Mouse (Mus musculus) adrenal gland, postnatal 36 days (tissue): ENCODE measurements around the gene Sult1a1. TPM values are rescaled to one million over a fixed set of nuclear protein-coding genes. Genes with fewer than 3 reads are reported as not detected.

ENCODE experiments used
- DNase-seq, 2 experiments: peaks; one replicate each; pipeline ENCODE4 v3.0.0; 2021; ENCODE audit warnings: mixed read lengths in 1 of 2
- total RNA-seq, 2 experiments: library from RNA; stranded (reverse); gene quantifications; 2 replicates each; pipeline ENCODE4 v1.2.3; 2021

Gene Sult1a1
- total RNA-seq, 2 experiments from 2014 or later = 34.1 to 52.7 TPM

GRCm38 (mm10) chr7:126623381-126623780 is 52.9 kb downstream of the Sult1a1 start:
- no peak for DNase-seq

Other genes starting within 250 kb of the Sult1a1 start
- 10 to 100 TPM; 48.4 to 72.8 TPM for gene Rabep2, start 247.7 kb downstream of the Sult1a1 start, total RNA-seq
- gene Atp2a1, start 213.3 kb downstream of the Sult1a1 start, total RNA-seq = under 1 TPM in 1 of 2 experiments, not detected in 1; 0.33 TPM
- gene Sh2b1, start 201.0 kb downstream of the Sult1a1 start, total RNA-seq = 10 to 100 TPM; 55.3 to 59.5 TPM
- gene Tufm, start 189.1 kb downstream of the Sult1a1 start, total RNA-seq = 100 to 1,000 TPM; 219 to 221 TPM
- gene Atxn2l, start 173.0 kb downstream of the Sult1a1 start, total RNA-seq = 100 to 1,000 TPM in 1 of 2 experiments, 10 to 100 TPM in 1; 82.9 to 112 TPM
- gene Eif3c, start 110.0 kb downstream of the Sult1a1 start, total RNA-seq = 100 to 1,000 TPM; 243 to 301 TPM
- gene Apobr, start 91.5 kb downstream of the Sult1a1 start, total RNA-seq = 1 to 10 TPM; 1.5 TPM
- 10 to 100 TPM; 34.8 to 40.0 TPM for gene Cln3, start 90.6 kb downstream of the Sult1a1 start, total RNA-seq
- gene Il27, start 81.5 kb downstream of the Sult1a1 start, total RNA-seq = not detected
- gene Nupr1, start 45.6 kb downstream of the Sult1a1 start, total RNA-seq = 10 to 100 TPM; 20.8 to 27.0 TPM
- 10 to 100 TPM; 39.0 to 41.7 TPM for gene Sgf29, start 27.1 kb downstream of the Sult1a1 start, total RNA-seq
- 10 to 100 TPM; 94.8 to 98.1 TPM for gene Bola2, start 19.0 kb upstream of the Sult1a1 start, total RNA-seq
- 10 to 100 TPM in 1 of 2 experiments, 1 to 10 TPM in 1; 8.7 to 14.8 TPM for gene Slx1b, start 19.4 kb upstream of the Sult1a1 start, total RNA-seq
- gene Coro1a, start 31.4 kb upstream of the Sult1a1 start, total RNA-seq = 10 to 100 TPM; 10.1 to 11.6 TPM
- 100 to 1,000 TPM; 129 to 150 TPM for gene Mapk3, start 83.2 kb upstream of the Sult1a1 start, total RNA-seq
- 1 to 10 TPM; 1.3 to 4.7 TPM for gene Gdpd3, start 89.9 kb upstream of the Sult1a1 start, total RNA-seq
- gene Ypel3, start 100.5 kb upstream of the Sult1a1 start, total RNA-seq = 100 to 1,000 TPM in 1 of 2 experiments, 10 to 100 TPM in 1; 88.9 to 157 TPM
- gene Tbx6, start 105.1 kb upstream of the Sult1a1 start, total RNA-seq = under 1 TPM; 0.46 to 0.70 TPM
- 10 to 100 TPM; 81.0 to 86.5 TPM for gene Ppp4c, start 116.1 kb upstream of the Sult1a1 start, total RNA-seq
- gene Fam57b, start 121.2 kb upstream of the Sult1a1 start, total RNA-seq = 10 to 100 TPM; 15.3 to 21.2 TPM
- gene 4930451I11Rik, start 155.2 kb upstream of the Sult1a1 start, total RNA-seq = not detected
- gene Doc2a, start 171.0 kb upstream of the Sult1a1 start, total RNA-seq = under 1 TPM; 0.43 to 0.50 TPM
- 10 to 100 TPM; 14.5 to 16.0 TPM for gene Hirip3, start 185.5 kb upstream of the Sult1a1 start, total RNA-seq
- 10 to 100 TPM; 39.7 to 45.0 TPM for gene Ino80e, start 185.9 kb upstream of the Sult1a1 start, total RNA-seq
- 10 to 100 TPM; 54.9 to 81.3 TPM for gene Taok2, start 208.3 kb upstream of the Sult1a1 start, total RNA-seq
- gene Tmem219, start 246.5 kb upstream of the Sult1a1 start, total RNA-seq = 10 to 100 TPM; 27.3 to 32.4 TPM